Mouse (Mus musculus): ENCODE measurements at regions not wholly inside any gene's neighbourhood (a gene's known extent, or its start where the extent isn't known, plus 50 kb on each side); places are given as distances from the start of the nearest gene placed in this dataset.
"Not testable (repeated sequence)": the region's sequence is repeated elsewhere in the genome, so short reads cannot be mapped to it uniquely, and the experiment has no call there.

- H3K4me1 ChIP-seq (replicated peaks; ENCODE audit: control insufficient read depth, insufficient read depth, low read length); ATAC-seq (ENCODE audit: low FRiP score); H3K27me3 ChIP-seq (ENCODE audit: control insufficient read depth, insufficient read depth, low read length); H3K27ac ChIP-seq (ENCODE audit: low read depth, low read length); H3K9me3 ChIP-seq (ENCODE audit: control insufficient read depth, low read length); DNase-seq (ENCODE audit: low spot score); H3K4me3 ChIP-seq (ENCODE audit: low read depth, low read length); H3K9ac ChIP-seq (ENCODE audit: low read depth, low read length); H3K36me3 ChIP-seq (ENCODE audit: control insufficient read depth, insufficient read depth, low read length); H3K4me2 ChIP-seq (replicated peaks; ENCODE audit: low read depth, low read length): not testable (repeated sequence)
- 96% methylated on average over 12 of the region's 14 CpGs for WGBS
Observed at GRCm38 (mm10) chr13:81025241-81025760, 142.1 kb downstream of the Arrdc3 start.

- no peak overlapping the region for H3K27ac ChIP-seq (ENCODE audit: low read depth, low read length)
- H3K4me1 ChIP-seq (replicated peaks; ENCODE audit: control insufficient read depth, insufficient read depth, low read length), result no peaks in the 10 kb centered on the region
- no peak overlapping the region for H3K4me2 ChIP-seq (replicated peaks; ENCODE audit: low read depth, low read length)
- no peak for ATAC-seq (ENCODE audit: low FRiP score)
- 85% methylated on average over 1 of the region's 1 CpGs for WGBS
- DNase-seq (ENCODE audit: low spot score), result no peak
- no peak overlapping the region for H3K4me3 ChIP-seq (ENCODE audit: low read depth, low read length)
- H3K9me3 ChIP-seq (ENCODE audit: control insufficient read depth, low read length), result no peaks in the 10 kb centered on the region
- no peaks in the 10 kb centered on the region for H3K27me3 ChIP-seq (ENCODE audit: control insufficient read depth, insufficient read depth, low read length)
- H3K36me3 ChIP-seq (ENCODE audit: control insufficient read depth, insufficient read depth, low read length), result no peaks in the 10 kb centered on the region
- H3K9ac ChIP-seq (ENCODE audit: low read depth, low read length), result no peak overlapping the region
Observed at GRCm38 (mm10) chr13:81037316-81037715, 154.1 kb downstream of the Arrdc3 start.

- no peaks in the 10 kb centered on the region for H3K4me1 ChIP-seq (replicated peaks; ENCODE audit: control insufficient read depth, insufficient read depth, low read length)
- H3K9me3 ChIP-seq (ENCODE audit: control insufficient read depth, low read length), result no peaks in the 10 kb centered on the region
- no peak overlapping the region for H3K9ac ChIP-seq (ENCODE audit: low read depth, low read length)
- DNase-seq (ENCODE audit: low spot score) (no peak), ATAC-seq (ENCODE audit: low FRiP score) (no peak)
- H3K4me2 ChIP-seq (replicated peaks; ENCODE audit: low read depth, low read length), result no peak overlapping the region
- no peaks in the 10 kb centered on the region for H3K27me3 ChIP-seq (ENCODE audit: control insufficient read depth, insufficient read depth, low read length)
- no peak overlapping the region for H3K27ac ChIP-seq (ENCODE audit: low read depth, low read length)
- no peak overlapping the region for H3K4me3 ChIP-seq (ENCODE audit: low read depth, low read length)
- H3K36me3 ChIP-seq (ENCODE audit: control insufficient read depth, insufficient read depth, low read length), result no peaks in the 10 kb centered on the region
- WGBS, result 88% methylated on average over 4 of the region's 4 CpGs
Observed at GRCm38 (mm10) chr13:81038736-81039135, 155.6 kb downstream of the Arrdc3 start.

- Histone ChIP-seq H3K4me2 (replicated peaks; ENCODE audit: low read depth, low read length) (no peak overlapping the region), H3K9ac (ENCODE audit: low read depth, low read length) (no peak overlapping the region), H3K36me3 (ENCODE audit: control insufficient read depth, insufficient read depth, low read length) (no peaks in the 10 kb centered on the region), H3K4me1 (replicated peaks; ENCODE audit: control insufficient read depth, insufficient read depth, low read length) (no peaks in the 10 kb centered on the region), H3K9me3 (ENCODE audit: control insufficient read depth, low read length) (no peaks in the 10 kb centered on the region), H3K27me3 (ENCODE audit: control insufficient read depth, insufficient read depth, low read length) (no peaks in the 10 kb centered on the region), H3K27ac (ENCODE audit: low read depth, low read length) (no peak overlapping the region), H3K4me3 (ENCODE audit: low read depth, low read length) (no peak overlapping the region)
- ATAC-seq (ENCODE audit: low FRiP score) (no peak), DNase-seq (ENCODE audit: low spot score) (no peak)
Observed at GRCm38 (mm10) chr13:81040494-81040893, 157.3 kb downstream of the Arrdc3 start.

GRCm38 (mm10) chr13:81041646-81042045, 158.5 kb downstream of the Arrdc3 start:
- H3K9me3 ChIP-seq (ENCODE audit: control insufficient read depth, low read length), result no peaks in the 10 kb centered on the region
- H3K27ac ChIP-seq (ENCODE audit: low read depth, low read length), result no peak overlapping the region
- no peaks in the 10 kb centered on the region for H3K4me1 ChIP-seq (replicated peaks; ENCODE audit: control insufficient read depth, insufficient read depth, low read length)
- no peak overlapping the region for H3K9ac ChIP-seq (ENCODE audit: low read depth, low read length)
- H3K4me2 ChIP-seq (replicated peaks; ENCODE audit: low read depth, low read length), result no peak overlapping the region
- H3K27me3 ChIP-seq (ENCODE audit: control insufficient read depth, insufficient read depth, low read length), result no peaks in the 10 kb centered on the region
- H3K36me3 ChIP-seq (ENCODE audit: control insufficient read depth, insufficient read depth, low read length), result no peaks in the 10 kb centered on the region
- no peak overlapping the region for H3K4me3 ChIP-seq (ENCODE audit: low read depth, low read length)
- DNase-seq (ENCODE audit: low spot score), result no peak
- WGBS, result 83% methylated on average over 3 of the region's 3 CpGs
- ATAC-seq (ENCODE audit: low FRiP score), result no peak
